Mouse (Mus musculus) forebrain, embryonic 11.5 days (tissue): Measurements from ENCODE around the gene Bbof1. TPM values are rescaled to one million over a fixed set of nuclear protein-coding genes. Genes with fewer than 3 reads are reported as not detected.
A peak's percentile ranks its signal among the peaks of the same experiment; 100 is the strongest.

Source experiments
- ATAC-seq: fragments of 200-750 bp; cut with Nextera tagmentation; replicated peaks from 2 replicates; pipeline ENCODE4 v1.8.0; 2017; ENCODE audit warnings: moderate TSS enrichment; ENCODE audit not compliant: low FRiP score
- DNase-seq: peaks from one replicate; pipeline ENCODE4 v3.0.0-alpha.2; 2017; ENCODE audit warnings: low spot score
- H3K27ac ChIP-seq: fragments of 300-500 bp; sonication (generic); 2 replicates; pipeline ENCODE4 v1.5.1; 2014; ENCODE audit warnings: low read depth, low read length
- H3K27me3 ChIP-seq: fragments of 300-500 bp; sonication (generic); 2 replicates; pipeline ENCODE4 v1.6.1; 2014; ENCODE audit warnings: mild to moderate bottlenecking, low read length, mixed read lengths; ENCODE audit not compliant: control insufficient read depth, insufficient read depth
- H3K36me3 ChIP-seq: fragments of 300-500 bp; sonication (generic); 2 replicates; pipeline ENCODE4 v1.6.1; 2014; ENCODE audit warnings: mild to moderate bottlenecking, low read length, moderate library complexity, mixed read lengths; ENCODE audit not compliant: control insufficient read depth, insufficient read depth
- H3K4me1 ChIP-seq: fragments of 300-500 bp; sonication (generic); replicated peaks from 2 replicates; pipeline ENCODE4 v1.6.1; 2014; ENCODE audit warnings: low read length, mixed read lengths; ENCODE audit not compliant: control insufficient read depth, insufficient read depth
- H3K4me2 ChIP-seq: fragments of 300-500 bp; sonication (generic); 2 replicates; pipeline ENCODE4 v1.6.1; 2014; ENCODE audit warnings: low read depth, mild to moderate bottlenecking, low read length, moderate library complexity, mixed read lengths; ENCODE audit not compliant: severe bottlenecking
- H3K4me3 ChIP-seq: fragments of 300-500 bp; sonication (generic); 2 replicates; pipeline ENCODE4 v1.5.1; 2014; ENCODE audit warnings: low read depth, low read length
- H3K9ac ChIP-seq: fragments of 300-500 bp; sonication (generic); 2 replicates; pipeline ENCODE4 v1.6.1; 2014; ENCODE audit warnings: low read length
- H3K9me3 ChIP-seq: fragments of 300-500 bp; sonication (generic); 2 replicates; pipeline ENCODE4 v1.6.1; 2016; ENCODE audit warnings: low read length, mixed read lengths; ENCODE audit not compliant: control insufficient read depth
- WGBS: fragments of 180-500 bp; shearing (Covaris S2); extraction: QIAGEN DNeasy Blood & Tissue Kit; methylation state at CpG from one replicate; pipeline ENCODE4 v1.1.7; 2014; 5-methylcytosine and 5-hydroxymethylcytosine counted together
- polyA plus RNA-seq: library from polyadenylated mRNA; unstranded; fragments of >200 nt; fragmentation: Nextera tagmentation; extraction: Ambion mirVana; gene quantifications from 2 replicates; pipeline ENCODE4 v1.2.1, GENCODE M21; 2014

Bbof1 gene
- polyA plus RNA-seq, 1 experiment from 2014 or later, result 2.1 TPM

GRCm38 (mm10) chr12:84448181-84448580 is 39.3 kb downstream of the Bbof1 start:
- no peak for DNase-seq
- Histone ChIP-seq H3K27me3 (no peaks in the 10 kb centered on the region; the same call in 1 of the 2 replicates), H3K27ac (no peak overlapping the region), H3K9me3 (no peaks in the 10 kb centered on the region), H3K9ac (no peak overlapping the region), H3K4me2 (no peak overlapping the region), H3K36me3 (no peaks in the 10 kb centered on the region), H3K4me1 (peaks cover 4% of the 10 kb centered on the region; the same call in 1 of the 2 replicates), H3K4me3 (no peak overlapping the region)
- WGBS, result 83% methylated on average over 6 of the region's 6 CpGs
- ATAC-seq, result no peak

DNA sequence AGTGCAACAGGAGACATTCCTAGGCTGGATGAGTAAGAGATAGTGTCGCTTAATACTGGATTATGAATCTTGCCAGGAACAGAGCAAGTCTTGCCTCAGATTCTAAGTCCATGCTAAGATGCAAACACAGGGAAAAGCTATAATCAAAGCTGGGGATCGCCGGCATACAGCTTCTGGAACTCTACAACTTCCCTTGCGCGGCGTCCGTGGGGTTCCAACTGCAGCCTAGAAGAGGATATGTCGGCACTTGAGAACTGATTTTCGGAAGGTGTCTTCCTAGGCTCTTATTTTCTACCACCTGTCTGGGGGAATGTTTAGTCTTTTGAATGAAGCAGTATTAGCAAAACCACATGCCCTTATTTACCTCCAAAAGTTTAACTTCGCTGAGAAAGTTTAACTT is 41.0 kb downstream of the Bbof1 start:
- peak overlapping the region; percentile 77; the same call in 1 of the 2 replicates for H3K4me2 ChIP-seq
- no peak overlapping the region; the same call in 1 of the 2 replicates for H3K4me3 ChIP-seq
- no peak overlapping the region for H3K27ac ChIP-seq
- peaks cover 4% of the 10 kb centered on the region; the same call in 1 of the 2 replicates for H3K4me1 ChIP-seq
- H3K9ac ChIP-seq, result peak overlapping the region; percentile 54; the same call in 1 of the 2 replicates
- H3K36me3 ChIP-seq, result no peaks in the 10 kb centered on the region
- ATAC-seq (no peak), DNase-seq (no peak)
- no peaks in the 10 kb centered on the region; the same call in 1 of the 2 replicates for H3K27me3 ChIP-seq
- WGBS, result 49% methylated on average over 10 of the region's 10 CpGs
- H3K9me3 ChIP-seq, result no peaks in the 10 kb centered on the region

- no peaks in the 10 kb centered on the region for H3K9me3 ChIP-seq
- no peak for DNase-seq
- peak overlapping the region; percentile 82 for H3K4me3 ChIP-seq
- H3K4me1 ChIP-seq, result peaks cover 4% of the 10 kb centered on the region; the same call in 1 of the 2 replicates
- no peak overlapping the region for H3K27ac ChIP-seq
- WGBS, result under 1% methylated on average over 6 of the region's 6 CpGs
- H3K9ac ChIP-seq, result peak overlapping the region; percentile 54
- ATAC-seq, result no peak
- H3K27me3 ChIP-seq, result no peaks in the 10 kb centered on the region; the same call in 1 of the 2 replicates
- no peaks in the 10 kb centered on the region for H3K36me3 ChIP-seq
- H3K4me2 ChIP-seq, result peak overlapping the region; percentile 77
Measured at GRCm38 (mm10) chr12:84450351-84450717, 41.5 kb downstream of the Bbof1 start.

DNA sequence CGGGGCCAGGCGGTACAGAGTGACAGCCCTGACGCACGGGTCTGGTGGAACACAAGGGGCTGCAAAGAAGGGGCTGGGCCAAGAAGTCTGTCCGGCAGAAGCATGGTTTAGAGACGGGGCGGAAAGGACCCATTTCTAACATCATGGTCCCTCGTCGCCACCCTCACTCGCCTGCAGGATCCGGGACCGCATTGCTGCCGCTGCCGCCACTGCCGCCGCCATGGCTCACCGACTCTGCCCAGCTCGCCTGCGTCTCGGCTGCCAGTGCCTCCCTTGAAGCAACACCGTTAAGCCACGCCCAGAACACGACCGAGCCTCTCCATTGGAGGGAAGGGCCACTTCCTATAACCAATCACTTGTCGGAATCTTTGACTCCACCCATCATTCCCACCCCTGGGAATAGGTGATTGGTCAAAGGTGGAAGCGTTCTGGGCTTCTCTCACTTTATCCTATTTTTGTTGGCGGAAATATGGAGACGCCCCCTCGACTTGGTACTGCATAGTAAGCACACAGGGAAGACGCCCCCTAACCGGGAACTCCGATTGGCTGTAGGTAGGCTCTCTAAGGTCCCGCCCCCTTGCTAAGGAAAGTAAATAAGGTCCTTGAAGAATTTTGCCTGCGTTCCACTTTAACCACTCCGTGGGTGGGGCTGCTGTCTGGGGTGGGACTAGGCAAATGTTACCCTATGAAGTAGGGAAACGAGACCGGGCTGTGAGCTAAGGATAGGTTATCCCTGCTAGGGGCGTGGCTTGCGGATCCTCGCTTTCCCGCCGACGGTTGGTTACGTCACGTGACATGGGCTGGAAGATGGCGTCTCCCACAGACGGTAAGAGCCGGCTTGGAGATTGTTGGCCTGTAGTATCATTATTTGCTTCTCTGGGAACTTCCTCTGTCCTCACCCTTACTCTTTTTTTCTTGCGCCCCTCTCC is 42.1 kb downstream of the Bbof1 start, which contains the start of the genes Aldh6a1 and Lin52:
Gene Aldh6a1, minus strand, starts transcription at position 287 of the 929 bp plus-strand sequence.
Gene Lin52, plus strand, starts transcription at position 705 of the 929 bp plus-strand sequence.
- H3K4me3 ChIP-seq, result peak within 1 kb of the TSS; percentile 82
- no peaks in the 10 kb centered on the region; the same call in 1 of the 2 replicates for H3K27me3 ChIP-seq
- H3K9me3 ChIP-seq, result no peaks in the 10 kb centered on the region
- H3K27ac ChIP-seq, result no peak within 1 kb of the TSS
- DNase-seq (peak; percentile 95), ATAC-seq (peak; percentile 98)
- peak within 1 kb of the TSS; percentile 71 for H3K9ac ChIP-seq
- under 1% methylated on average over 49 of the region's 49 CpGs for WGBS
- H3K36me3 ChIP-seq, result no peaks in the 10 kb centered on the region
- H3K4me1 ChIP-seq, result peaks cover 4% of the 10 kb centered on the region; the same call in 1 of the 2 replicates
- peak within 1 kb of the TSS; percentile 85 for H3K4me2 ChIP-seq

DNA sequence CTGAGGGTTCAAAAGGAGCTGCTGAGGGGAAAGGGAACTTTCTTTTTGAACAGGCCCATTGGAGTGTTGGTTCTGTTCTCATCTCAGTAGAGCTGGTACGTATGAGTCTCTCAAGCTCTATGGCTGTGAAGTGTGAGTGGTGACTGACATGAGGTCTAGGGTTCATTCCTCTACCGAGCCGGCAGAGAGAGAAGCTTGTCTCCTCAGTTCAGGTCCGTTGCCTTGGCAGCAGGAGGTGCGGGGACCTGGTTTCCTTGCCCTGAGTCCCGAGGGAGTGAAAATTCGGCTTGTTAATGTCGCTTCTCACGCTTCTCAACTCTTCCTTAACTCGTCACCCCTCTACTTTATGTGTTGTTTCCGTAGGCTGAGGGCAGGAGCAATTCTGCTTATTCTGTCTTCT is 42.9 kb downstream of the Bbof1 start:
- Histone ChIP-seq H3K9me3 (no peaks in the 10 kb centered on the region), H3K4me1 (peaks cover 4% of the 10 kb centered on the region; the same call in 1 of the 2 replicates), H3K4me2 (peak overlapping the region; percentile 85), H3K27me3 (no peaks in the 10 kb centered on the region; the same call in 1 of the 2 replicates), H3K9ac (peak overlapping the region; percentile 71), H3K36me3 (no peaks in the 10 kb centered on the region), H3K27ac (no peak overlapping the region), H3K4me3 (peak overlapping the region; percentile 82)
- no peak for ATAC-seq
- DNase-seq, result peak; percentile 51
- WGBS, result under 1% methylated on average over 11 of the region's 11 CpGs

- H3K27me3 ChIP-seq, result no peaks in the 10 kb centered on the region
- no peak overlapping the region for H3K4me2 ChIP-seq
- DNase-seq (no peak), ATAC-seq (no peak)
- no peaks in the 10 kb centered on the region for H3K36me3 ChIP-seq
- H3K9me3 ChIP-seq, result no peaks in the 10 kb centered on the region
- WGBS, result 88% methylated on average over 3 of the region's 3 CpGs
- H3K4me1 ChIP-seq, result no peaks in the 10 kb centered on the region
- H3K27ac ChIP-seq, result no peak overlapping the region
- no peak overlapping the region for H3K4me3 ChIP-seq
- H3K9ac ChIP-seq, result no peak overlapping the region
Measured at GRCm38 (mm10) chr12:84456911-84457310, 48.0 kb downstream of the Bbof1 start.

DNA sequence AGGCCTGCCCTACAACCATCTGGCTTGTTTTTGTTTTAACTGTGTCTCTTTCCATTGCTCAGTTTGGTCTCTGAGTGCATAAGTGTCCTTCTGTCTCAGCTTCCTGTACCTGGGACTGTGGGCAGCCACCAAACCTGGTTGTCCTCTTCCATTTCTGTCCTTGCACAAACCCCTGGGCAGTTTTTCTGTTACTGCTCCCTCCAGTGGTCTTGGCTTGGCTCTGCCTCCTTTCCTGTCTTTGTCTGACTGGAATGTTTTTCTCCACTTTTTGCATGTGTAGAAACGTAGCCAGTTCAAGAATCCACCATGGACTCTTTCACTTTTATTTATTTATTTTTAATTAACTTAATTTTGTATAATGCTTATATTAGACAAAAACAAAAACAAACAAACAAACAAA is 51.0 kb downstream of the Bbof1 start:
- H3K9me3 ChIP-seq, result no peaks in the 10 kb centered on the region
- no peak overlapping the region for H3K4me3 ChIP-seq
- no peaks in the 10 kb centered on the region for H3K36me3 ChIP-seq
- H3K4me2 ChIP-seq, result no peak overlapping the region
- no peak for DNase-seq
- no peaks in the 10 kb centered on the region for H3K27me3 ChIP-seq
- H3K27ac ChIP-seq, result no peak overlapping the region
- no peak for ATAC-seq
- 66% methylated on average over 1 of the region's 1 CpGs for WGBS
- no peak overlapping the region for H3K9ac ChIP-seq
- H3K4me1 ChIP-seq, result no peaks in the 10 kb centered on the region

GRCm38 (mm10) chr12:84461416-84461815 is 52.5 kb downstream of the Bbof1 start:
- Histone ChIP-seq H3K4me2 (no peak overlapping the region), H3K27ac (no peak overlapping the region), H3K9me3 (no peaks in the 10 kb centered on the region), H3K36me3 (no peaks in the 10 kb centered on the region), H3K27me3 (no peaks in the 10 kb centered on the region), H3K4me1 (no peaks in the 10 kb centered on the region), H3K4me3 (no peak overlapping the region), H3K9ac (no peak overlapping the region)
- WGBS, result 89% methylated on average over 5 of the region's 5 CpGs
- no peak for ATAC-seq
- DNase-seq, result no peak
